Mouse (Mus musculus) gastrocnemius, postnatal 10 days (tissue): ENCODE data around the gene H2al1f. TPM values are rescaled to one million over a fixed set of nuclear protein-coding genes. Genes with fewer than 3 reads are reported as not detected.

Experiments
- total RNA-seq, 2 experiments: library from RNA; stranded (reverse); gene quantifications; 2 replicates each; pipeline ENCODE4 v1.2.3; 2021

H2al1f gene
- total RNA-seq, 2 experiments from 2014 or later: not detected

Other genes with a start within 250 kb of the H2al1f start
- not detected for gene H2al1a, start 15.9 kb upstream of the H2al1f start, total RNA-seq
- gene H2al1b, start 12.7 kb upstream of the H2al1f start, total RNA-seq: not detected
- not detected for gene H2al1c, start 9.5 kb upstream of the H2al1f start, total RNA-seq
- gene H2al1d, start 6.3 kb upstream of the H2al1f start, total RNA-seq: not detected
- gene H2al1e, start 3.2 kb upstream of the H2al1f start, total RNA-seq: not detected
- not detected for gene H2al1g, start 3.1 kb downstream of the H2al1f start, total RNA-seq
- gene H2al1h, start 6.3 kb downstream of the H2al1f start, total RNA-seq: not detected
- not detected for gene H2al1i, start 9.5 kb downstream of the H2al1f start, total RNA-seq
- not detected for gene H2al1j, start 12.7 kb downstream of the H2al1f start, total RNA-seq